Mouse (Mus musculus): ENCODE data around the gene Hba-a2. TPM values are rescaled to one million over a fixed set of nuclear protein-coding genes. Genes with fewer than 3 reads are reported as not detected.

Gene Hba-a2
- polyA plus RNA-seq, 1 experiment = 992 TPM

DNA sequence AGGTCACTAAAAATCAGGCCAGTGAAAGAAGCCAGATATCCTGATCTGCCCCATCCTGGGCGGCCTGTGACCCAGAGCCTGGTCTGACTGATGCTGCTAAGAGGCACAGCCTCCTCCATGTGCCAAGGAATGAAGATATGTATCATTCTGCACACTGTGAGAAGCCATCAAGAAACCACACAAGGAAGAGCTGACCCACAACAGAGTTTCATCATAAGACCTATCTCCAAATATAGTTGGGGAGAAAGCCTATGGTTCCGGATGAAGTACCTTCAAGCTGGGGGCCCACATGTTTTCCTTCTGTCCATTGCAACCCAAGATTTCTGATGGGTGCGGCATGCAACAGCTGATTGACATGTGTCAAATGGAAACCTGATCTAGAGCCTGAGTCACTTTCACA is 19.7 kb downstream of the Hba-a2 start:
- H3K4me3 ChIP-seq (replicated peaks; ENCODE audit: insufficient read depth, low read depth, low read length) = no peak overlapping the region
- WGBS = 96% methylated on average over 3 of the region's 3 CpGs
- no peak for DNase-seq

DNA sequence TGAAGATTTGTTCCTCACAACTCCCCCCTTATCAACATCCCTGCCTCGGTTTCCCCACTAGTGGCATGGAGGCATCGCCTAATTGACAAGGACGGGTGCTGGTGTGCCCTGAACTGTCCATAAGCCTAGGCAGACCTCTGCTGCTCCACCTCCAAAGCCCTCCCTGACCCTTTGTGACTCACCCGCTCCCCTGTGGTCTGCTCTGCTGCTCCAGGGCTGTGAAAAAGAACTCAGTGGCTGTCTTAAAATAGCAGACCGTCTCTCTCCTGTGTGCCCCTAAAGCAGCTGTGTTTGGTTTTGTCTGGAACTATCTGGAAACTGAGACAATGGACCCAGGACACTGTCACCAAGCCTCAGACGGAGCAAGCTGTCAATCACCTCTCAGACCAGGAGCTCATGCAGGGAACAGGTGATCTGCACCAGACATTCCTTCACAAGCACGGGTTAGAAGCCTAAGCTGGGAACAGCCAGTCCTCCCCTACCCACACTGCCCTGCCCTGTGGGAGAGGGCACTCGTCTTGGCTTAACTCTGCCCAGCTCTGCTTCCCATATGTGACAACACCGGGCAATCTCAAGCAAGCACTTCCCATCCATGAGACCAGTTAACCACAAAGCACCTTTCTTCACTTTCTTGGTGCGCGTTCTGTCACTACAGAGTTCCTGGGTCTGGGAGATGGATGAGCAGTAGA is 24.4 kb downstream of the Hba-a2 start:
- no peak for DNase-seq
- Histone ChIP-seq H3K4me3 (replicated peaks; ENCODE audit: insufficient read depth, low read depth, low read length) (no peak overlapping the region), H3K27me3 (ENCODE audit: control insufficient read depth, insufficient read depth, low read length) (no peaks in the 10 kb centered on the region), H3K4me1 (ENCODE audit: control insufficient read depth, insufficient read depth, low read length) (no peaks in the 10 kb centered on the region), H3K27ac (ENCODE audit: insufficient read depth, low read length) (no peak overlapping the region)
- TF ChIP-seq POLR2A (IDR thresholded peaks at IDR 0.05; ENCODE audit: borderline replicate concordance, insufficient read depth, low read length) (no peak), CTCF (IDR thresholded peaks at IDR 0.05; ENCODE audit: borderline replicate concordance, insufficient read depth, low read depth, low read length) (no peak)
- 69% methylated on average over 11 of the region's 11 CpGs for WGBS

More for the DNA sequence above, 19.7 kb downstream of the Hba-a2 start:
- no peaks in the 10 kb centered on the region for H3K4me1 ChIP-seq (ENCODE audit: control insufficient read depth, insufficient read depth, low read length)
- H3K27me3 ChIP-seq (ENCODE audit: control insufficient read depth, insufficient read depth, low read length) = no peaks in the 10 kb centered on the region
- TF ChIP-seq CTCF (IDR thresholded peaks at IDR 0.05; ENCODE audit: borderline replicate concordance, insufficient read depth, low read depth, low read length) = no peak
- TF ChIP-seq POLR2A (IDR thresholded peaks at IDR 0.05; ENCODE audit: borderline replicate concordance, insufficient read depth, low read length) = no peak
- no peak overlapping the region for H3K27ac ChIP-seq (ENCODE audit: insufficient read depth, low read length)

DNA sequence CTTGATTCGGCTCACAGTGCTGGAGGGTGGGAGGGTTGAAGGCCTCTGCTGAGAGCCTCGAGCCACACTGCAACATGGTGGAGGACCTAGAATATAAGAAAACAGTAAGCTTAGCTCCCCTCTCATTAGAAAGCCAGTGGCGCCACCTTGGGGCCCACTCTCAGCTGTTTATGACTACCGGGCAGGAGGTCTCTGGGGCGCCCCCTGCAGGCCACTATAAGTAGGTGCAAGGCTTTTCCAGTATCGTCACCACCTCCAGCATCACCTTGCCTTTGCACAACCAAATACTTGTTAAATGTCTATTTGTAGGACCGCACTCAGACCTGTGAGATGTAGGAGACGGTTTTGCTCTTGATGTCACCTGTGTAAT is 24.9 kb downstream of the Hba-a2 start:
- H3K4me1 ChIP-seq (ENCODE audit: control insufficient read depth, insufficient read depth, low read length) = no peaks in the 10 kb centered on the region
- H3K27me3 ChIP-seq (ENCODE audit: control insufficient read depth, insufficient read depth, low read length) = no peaks in the 10 kb centered on the region
- no peak overlapping the region for H3K4me3 ChIP-seq (replicated peaks; ENCODE audit: insufficient read depth, low read depth, low read length)
- TF ChIP-seq CTCF (IDR thresholded peaks at IDR 0.05; ENCODE audit: borderline replicate concordance, insufficient read depth, low read depth, low read length) = peak; percentile 48; the same call in 1 of the 2 replicates
- TF ChIP-seq POLR2A (IDR thresholded peaks at IDR 0.05; ENCODE audit: borderline replicate concordance, insufficient read depth, low read length) = no peak
- peak in 1 of 2 experiments; percentile 36 for DNase-seq
- 43% methylated on average over 8 of the region's 8 CpGs for WGBS
- no peak overlapping the region for H3K27ac ChIP-seq (ENCODE audit: insufficient read depth, low read length)

DNA sequence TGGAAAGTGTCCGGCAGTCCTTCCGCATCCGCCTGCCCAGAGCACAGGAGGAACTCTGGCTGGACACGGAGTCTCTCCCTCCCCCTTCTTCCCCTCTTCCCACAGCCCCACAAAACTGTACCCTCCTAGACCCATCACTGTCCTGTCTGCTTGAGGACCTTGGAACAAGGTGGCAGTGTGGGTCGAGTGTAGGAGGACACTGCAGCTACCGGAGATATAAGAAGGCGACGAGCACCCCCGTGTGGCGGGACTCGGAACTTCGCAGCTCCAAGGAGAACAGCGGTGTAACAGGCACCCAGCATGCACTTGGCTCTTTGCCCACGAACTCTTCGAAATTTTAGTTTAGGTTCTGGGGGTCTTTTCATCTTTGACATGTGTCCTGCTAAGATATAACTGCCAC is 28.3 kb downstream of the Hba-a2 start:
- no peaks in the 10 kb centered on the region for H3K4me1 ChIP-seq (ENCODE audit: control insufficient read depth, insufficient read depth, low read length)
- no peak overlapping the region for H3K4me3 ChIP-seq (replicated peaks; ENCODE audit: insufficient read depth, low read depth, low read length)
- WGBS = 8% methylated on average over 15 of the region's 15 CpGs
- peak; percentile 91 for TF ChIP-seq CTCF (IDR thresholded peaks at IDR 0.05; ENCODE audit: borderline replicate concordance, insufficient read depth, low read depth, low read length)
- TF ChIP-seq POLR2A (IDR thresholded peaks at IDR 0.05; ENCODE audit: borderline replicate concordance, insufficient read depth, low read length) = no peak
- H3K27me3 ChIP-seq (ENCODE audit: control insufficient read depth, insufficient read depth, low read length) = no peaks in the 10 kb centered on the region
- peak; percentile 76 to 82 for DNase-seq
- H3K27ac ChIP-seq (ENCODE audit: insufficient read depth, low read length) = no peak overlapping the region

DNA sequence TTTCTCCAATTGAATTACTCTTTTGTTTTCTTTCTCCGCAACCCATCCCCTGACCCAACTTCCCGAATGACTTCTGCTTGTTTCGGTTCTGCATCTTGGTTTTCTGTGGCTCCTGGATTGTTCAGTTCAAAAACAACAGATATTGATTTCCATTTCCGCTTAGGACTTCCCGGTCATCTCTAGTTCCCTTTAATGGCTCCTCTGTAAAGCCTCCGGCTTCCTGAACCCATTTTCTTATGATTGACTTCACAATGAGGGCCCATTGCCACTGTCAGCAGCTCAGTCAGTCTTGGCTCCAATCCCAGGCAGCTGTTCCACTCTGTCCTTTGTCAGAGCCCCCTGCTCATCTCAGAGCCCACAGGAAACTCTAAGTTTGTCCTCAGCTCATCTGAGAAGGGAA is 34.8 kb downstream of the Hba-a2 start:
- H3K27me3 ChIP-seq (ENCODE audit: control insufficient read depth, insufficient read depth, low read length) = no peaks in the 10 kb centered on the region
- H3K4me3 ChIP-seq (replicated peaks; ENCODE audit: insufficient read depth, low read depth, low read length) = no peak overlapping the region
- H3K4me1 ChIP-seq (ENCODE audit: control insufficient read depth, insufficient read depth, low read length) = no peaks in the 10 kb centered on the region
- DNase-seq = no peak
- no peak overlapping the region for H3K27ac ChIP-seq (ENCODE audit: insufficient read depth, low read length)
- TF ChIP-seq POLR2A (IDR thresholded peaks at IDR 0.05; ENCODE audit: borderline replicate concordance, insufficient read depth, low read length) (no peak), CTCF (IDR thresholded peaks at IDR 0.05; ENCODE audit: borderline replicate concordance, insufficient read depth, low read depth, low read length) (no peak)
- 49% methylated on average over 6 of the region's 6 CpGs for WGBS

DNA sequence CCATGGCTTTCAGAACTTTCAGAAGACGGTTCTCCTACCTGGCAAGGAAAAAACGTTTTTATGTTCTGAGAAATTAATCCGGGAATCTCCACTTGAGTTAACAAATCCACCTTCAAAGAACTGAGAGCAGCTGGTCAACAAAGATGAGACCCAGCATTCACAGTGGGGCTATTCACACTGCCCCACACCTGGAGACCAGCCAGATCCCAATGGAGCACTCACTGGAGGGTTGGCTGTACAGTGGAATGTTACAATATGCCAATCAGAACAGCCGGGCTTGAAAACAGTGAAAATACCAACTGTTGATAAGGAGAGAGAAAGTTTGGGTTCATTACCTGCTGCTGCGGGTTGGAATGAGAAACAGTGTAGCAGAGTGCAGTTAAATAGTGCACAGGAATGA is 35.6 kb downstream of the Hba-a2 start:
- no peak overlapping the region for H3K4me3 ChIP-seq (replicated peaks; ENCODE audit: insufficient read depth, low read depth, low read length)
- WGBS = 19% methylated on average over 5 of the region's 5 CpGs
- no peak overlapping the region for H3K27ac ChIP-seq (ENCODE audit: insufficient read depth, low read length)
- no peak for DNase-seq
- TF ChIP-seq CTCF (IDR thresholded peaks at IDR 0.05; ENCODE audit: borderline replicate concordance, insufficient read depth, low read depth, low read length) (no peak), POLR2A (IDR thresholded peaks at IDR 0.05; ENCODE audit: borderline replicate concordance, insufficient read depth, low read length) (no peak)
- no peaks in the 10 kb centered on the region for H3K4me1 ChIP-seq (ENCODE audit: control insufficient read depth, insufficient read depth, low read length)
- H3K27me3 ChIP-seq (ENCODE audit: control insufficient read depth, insufficient read depth, low read length) = no peaks in the 10 kb centered on the region

DNA sequence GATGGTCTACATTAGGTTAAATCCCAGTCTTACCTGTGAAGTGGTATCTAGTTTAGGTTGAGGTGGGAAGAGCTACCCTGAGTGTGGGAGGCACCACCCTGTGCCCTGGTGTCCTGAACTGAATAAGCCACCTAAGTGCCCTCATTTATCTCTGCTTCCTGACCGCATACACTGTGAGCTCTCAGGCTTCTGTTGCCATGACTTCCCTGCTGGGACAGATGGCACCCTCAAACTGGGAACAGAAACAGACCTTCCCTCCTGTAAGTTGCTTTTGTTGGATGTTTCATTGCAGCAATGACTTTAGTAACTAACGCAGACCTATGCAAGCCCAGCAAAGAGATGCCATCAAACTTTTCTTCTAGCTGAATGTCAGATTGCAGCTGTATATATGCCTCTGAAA is 36.9 kb downstream of the Hba-a2 start:
- 46% methylated on average over 2 of the region's 2 CpGs for WGBS
- no peak overlapping the region for H3K4me3 ChIP-seq (replicated peaks; ENCODE audit: insufficient read depth, low read depth, low read length)
- H3K27me3 ChIP-seq (ENCODE audit: control insufficient read depth, insufficient read depth, low read length) = no peaks in the 10 kb centered on the region
- DNase-seq = peak in 1 of 2 experiments; percentile 27
- H3K27ac ChIP-seq (ENCODE audit: insufficient read depth, low read length) = no peak overlapping the region
- H3K4me1 ChIP-seq (ENCODE audit: control insufficient read depth, insufficient read depth, low read length) = no peaks in the 10 kb centered on the region
- TF ChIP-seq POLR2A (IDR thresholded peaks at IDR 0.05; ENCODE audit: borderline replicate concordance, insufficient read depth, low read length) = no peak
- no peak for TF ChIP-seq CTCF (IDR thresholded peaks at IDR 0.05; ENCODE audit: borderline replicate concordance, insufficient read depth, low read depth, low read length)

DNA sequence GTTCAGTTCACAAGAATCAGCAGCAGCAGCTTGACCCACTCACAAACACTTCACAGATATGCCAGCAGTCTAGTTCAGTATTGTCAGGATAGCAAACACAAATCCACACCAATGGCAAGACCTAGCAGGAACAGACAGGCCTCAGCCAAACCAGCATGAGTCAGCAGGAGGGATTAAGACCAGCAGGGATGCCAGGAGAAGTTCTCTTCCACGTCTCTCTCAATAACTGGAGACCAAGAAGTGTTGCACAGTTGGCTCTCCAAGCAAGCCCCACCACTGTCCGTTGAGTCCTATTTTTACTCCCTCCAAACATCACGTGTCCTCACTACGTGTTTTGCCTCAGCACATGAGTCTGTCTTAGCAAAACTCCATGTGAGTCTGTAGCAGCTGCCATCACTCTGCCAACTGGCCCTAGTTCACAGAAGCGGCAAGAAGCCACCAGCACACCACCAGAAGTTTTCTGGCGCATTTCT is 40.2 kb downstream of the Hba-a2 start:
- TF ChIP-seq CTCF (IDR thresholded peaks at IDR 0.05; ENCODE audit: borderline replicate concordance, insufficient read depth, low read depth, low read length) (no peak), POLR2A (IDR thresholded peaks at IDR 0.05; ENCODE audit: borderline replicate concordance, insufficient read depth, low read length) (no peak)
- H3K4me1 ChIP-seq (ENCODE audit: control insufficient read depth, insufficient read depth, low read length) = no peaks in the 10 kb centered on the region
- H3K27me3 ChIP-seq (ENCODE audit: control insufficient read depth, insufficient read depth, low read length) = no peaks in the 10 kb centered on the region
- H3K27ac ChIP-seq (ENCODE audit: insufficient read depth, low read length) = no peak overlapping the region
- 82% methylated on average over 6 of the region's 6 CpGs for WGBS
- no peak overlapping the region for H3K4me3 ChIP-seq (replicated peaks; ENCODE audit: insufficient read depth, low read depth, low read length)
- no peak for DNase-seq

Measured in cerebellum, adult 2 months (tissue).